Mouse (Mus musculus): ENCODE results near the gene Rhox8. TPM values are rescaled to one million over a fixed set of nuclear protein-coding genes. Genes with fewer than 3 reads are reported as not detected.
"Not testable (repeated sequence)": the region's sequence is repeated elsewhere in the genome, so short reads cannot be mapped to it uniquely, and the experiment has no call there.

Gene Rhox8
- not detected in 2 replicates for polyA plus RNA-seq (2015; fragmentation: Nextera tagmentation; extraction: Ambion mirVana)

- no peak for ATAC-seq
- Histone ChIP-seq H3K27me3 (replicated peaks; ENCODE audit: control insufficient read depth, insufficient read depth, low read length) (no peaks in the 10 kb centered on the region), H3K9ac (ENCODE audit: low read depth, low read length) (no peak within 1 kb of the TSS), H3K27ac (ENCODE audit: low read length) (no peak within 1 kb of the TSS), H3K4me2 (ENCODE audit: low read depth, low read length) (no peak within 1 kb of the TSS), H3K4me1 (ENCODE audit: control insufficient read depth, insufficient read depth, low read length) (no peaks in the 10 kb centered on the region), H3K36me3 (ENCODE audit: control insufficient read depth, insufficient read depth, low read length) (no peaks in the 10 kb centered on the region), H3K4me3 (ENCODE audit: low read length) (no peak within 1 kb of the TSS), H3K9me3 (ENCODE audit: control insufficient read depth, low read length) (no peaks in the 10 kb centered on the region)
- WGBS, result 71% methylated on average over 4 of the region's 4 CpGs
Observed at GRCm38 (mm10) chrX:37878844-37879243, at the start of gene Rhox8. Gene Rhox8 (minus strand): TSS chrX:37878944.

GRCm38 (mm10) chrX:37916311-37916710 lies 37.6 kb upstream of the Rhox8 start:
- WGBS, result 74% methylated on average over 4 of the region's 4 CpGs
- Histone ChIP-seq H3K4me1 (ENCODE audit: control insufficient read depth, insufficient read depth, low read length) (no peaks in the 10 kb centered on the region), H3K9ac (ENCODE audit: low read depth, low read length) (no peak overlapping the region), H3K27me3 (replicated peaks; ENCODE audit: control insufficient read depth, insufficient read depth, low read length) (no peaks in the 10 kb centered on the region), H3K4me3 (ENCODE audit: low read length) (no peak overlapping the region), H3K36me3 (ENCODE audit: control insufficient read depth, insufficient read depth, low read length) (no peaks in the 10 kb centered on the region), H3K4me2 (ENCODE audit: low read depth, low read length) (no peak overlapping the region), H3K9me3 (ENCODE audit: control insufficient read depth, low read length) (no peaks in the 10 kb centered on the region), H3K27ac (ENCODE audit: low read length) (no peak overlapping the region)
- no peak for ATAC-seq

GRCm38 (mm10) chrX:37908581-37908980 lies 29.8 kb upstream of the Rhox8 start:
- H3K4me3 ChIP-seq (ENCODE audit: low read length), result no peak overlapping the region

GRCm38 (mm10) chrX:37903727-37904126 lies 25.0 kb upstream of the Rhox8 start:
- Histone ChIP-seq H3K4me1 (ENCODE audit: control insufficient read depth, insufficient read depth, low read length) (no peaks in the 10 kb centered on the region), H3K27ac (ENCODE audit: low read length) (no peak overlapping the region), H3K9me3 (ENCODE audit: control insufficient read depth, low read length) (no peaks in the 10 kb centered on the region), H3K36me3 (ENCODE audit: control insufficient read depth, insufficient read depth, low read length) (no peaks in the 10 kb centered on the region), H3K4me2 (ENCODE audit: low read depth, low read length) (no peak overlapping the region), H3K27me3 (replicated peaks; ENCODE audit: control insufficient read depth, insufficient read depth, low read length) (no peaks in the 10 kb centered on the region), H3K4me3 (ENCODE audit: low read length) (no peak overlapping the region), H3K9ac (ENCODE audit: low read depth, low read length) (no peak overlapping the region)
- no peak for ATAC-seq
- WGBS, result 75% methylated on average over 5 of the region's 5 CpGs

More at GRCm38 (mm10) chrX:37908581-37908980, 29.8 kb upstream of the Rhox8 start:
- Histone ChIP-seq H3K27me3 (replicated peaks; ENCODE audit: control insufficient read depth, insufficient read depth, low read length) (no peaks in the 10 kb centered on the region), H3K9me3 (ENCODE audit: control insufficient read depth, low read length) (no peaks in the 10 kb centered on the region), H3K9ac (ENCODE audit: low read depth, low read length) (no peak overlapping the region), H3K27ac (ENCODE audit: low read length) (no peak overlapping the region), H3K36me3 (ENCODE audit: control insufficient read depth, insufficient read depth, low read length) (no peaks in the 10 kb centered on the region), H3K4me1 (ENCODE audit: control insufficient read depth, insufficient read depth, low read length) (no peaks in the 10 kb centered on the region), H3K4me2 (ENCODE audit: low read depth, low read length) (no peak overlapping the region)
- ATAC-seq, result no peak
- WGBS, result 47% methylated on average over 7 of the region's 7 CpGs

GRCm38 (mm10) chrX:37901670-37902069 lies 22.9 kb upstream of the Rhox8 start, which contains the start of gene Rhox9:
Gene Rhox9 (minus strand): TSS chrX:37901770.
- H3K36me3 ChIP-seq (ENCODE audit: control insufficient read depth, insufficient read depth, low read length); H3K4me1 ChIP-seq (ENCODE audit: control insufficient read depth, insufficient read depth, low read length); ATAC-seq; H3K9me3 ChIP-seq (ENCODE audit: control insufficient read depth, low read length); H3K4me2 ChIP-seq (ENCODE audit: low read depth, low read length); H3K4me3 ChIP-seq (ENCODE audit: low read length); H3K27ac ChIP-seq (ENCODE audit: low read length); H3K9ac ChIP-seq (ENCODE audit: low read depth, low read length); H3K27me3 ChIP-seq (replicated peaks; ENCODE audit: control insufficient read depth, insufficient read depth, low read length): not testable (repeated sequence)
- 92% methylated on average over 9 of the region's 18 CpGs for WGBS

- H3K36me3 ChIP-seq (ENCODE audit: control insufficient read depth, insufficient read depth, low read length); H3K9me3 ChIP-seq (ENCODE audit: control insufficient read depth, low read length); ATAC-seq; H3K4me2 ChIP-seq (ENCODE audit: low read depth, low read length); H3K4me1 ChIP-seq (ENCODE audit: control insufficient read depth, insufficient read depth, low read length); H3K27ac ChIP-seq (ENCODE audit: low read length); H3K4me3 ChIP-seq (ENCODE audit: low read length); H3K9ac ChIP-seq (ENCODE audit: low read depth, low read length); H3K27me3 ChIP-seq (replicated peaks; ENCODE audit: control insufficient read depth, insufficient read depth, low read length): not testable (repeated sequence)
- 80% methylated on average over 8 of the region's 9 CpGs for WGBS
Observed at GRCm38 (mm10) chrX:37897132-37897531, 18.4 kb upstream of the Rhox8 start, which contains the start of gene Rhox7b. Gene Rhox7b (minus strand): TSS chrX:37897232.

GRCm38 (mm10) chrX:37871641-37872040 lies 7.1 kb downstream of the Rhox8 start:
- H3K27me3 ChIP-seq (replicated peaks; ENCODE audit: control insufficient read depth, insufficient read depth, low read length), result no peaks in the 10 kb centered on the region
- H3K4me1 ChIP-seq (ENCODE audit: control insufficient read depth, insufficient read depth, low read length), result no peaks in the 10 kb centered on the region
- H3K9ac ChIP-seq (ENCODE audit: low read depth, low read length), result no peak overlapping the region
- no peak for ATAC-seq
- H3K9me3 ChIP-seq (ENCODE audit: control insufficient read depth, low read length), result no peaks in the 10 kb centered on the region
- H3K4me3 ChIP-seq (ENCODE audit: low read length), result no peak overlapping the region
- WGBS, result 94% methylated on average over 2 of the region's 2 CpGs
- H3K27ac ChIP-seq (ENCODE audit: low read length), result no peak overlapping the region
- no peaks in the 10 kb centered on the region for H3K36me3 ChIP-seq (ENCODE audit: control insufficient read depth, insufficient read depth, low read length)
- H3K4me2 ChIP-seq (ENCODE audit: low read depth, low read length), result no peak overlapping the region

DNA sequence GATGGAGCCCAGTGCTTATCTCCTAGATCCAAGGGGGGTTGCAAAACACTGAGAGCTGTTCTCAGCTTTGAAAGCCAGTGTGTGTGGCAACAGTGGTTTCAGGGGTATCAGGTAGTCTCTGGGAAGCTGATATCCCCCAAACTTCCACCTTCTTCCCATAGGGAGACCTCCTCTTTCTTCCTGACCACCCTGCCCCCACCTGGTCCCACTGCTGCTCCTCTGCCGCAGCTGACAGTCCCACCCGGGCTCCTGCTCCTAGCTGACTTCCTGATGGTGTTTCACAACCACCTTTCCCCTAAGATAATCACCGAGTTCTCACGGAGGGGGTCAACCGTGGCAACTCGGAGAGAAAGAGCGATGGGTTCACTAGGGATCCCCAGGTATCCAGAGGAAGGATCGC lies 47.4 kb downstream of the Rhox8 start, which contains the start of gene Rhox7a:
Gene Rhox7a (plus strand): TSS at position 301 of the 400 bp plus-strand sequence.
- H3K27ac ChIP-seq (ENCODE audit: low read length); H3K9ac ChIP-seq (ENCODE audit: low read depth, low read length); H3K9me3 ChIP-seq (ENCODE audit: control insufficient read depth, low read length); H3K4me2 ChIP-seq (ENCODE audit: low read depth, low read length); H3K4me1 ChIP-seq (ENCODE audit: control insufficient read depth, insufficient read depth, low read length); H3K27me3 ChIP-seq (replicated peaks; ENCODE audit: control insufficient read depth, insufficient read depth, low read length); H3K4me3 ChIP-seq (ENCODE audit: low read length); ATAC-seq; H3K36me3 ChIP-seq (ENCODE audit: control insufficient read depth, insufficient read depth, low read length): not testable (repeated sequence)
- 79% methylated on average over 8 of the region's 8 CpGs for WGBS

- H3K9me3 ChIP-seq (ENCODE audit: control insufficient read depth, low read length); ATAC-seq; H3K27me3 ChIP-seq (replicated peaks; ENCODE audit: control insufficient read depth, insufficient read depth, low read length); H3K9ac ChIP-seq (ENCODE audit: low read depth, low read length); H3K4me1 ChIP-seq (ENCODE audit: control insufficient read depth, insufficient read depth, low read length); H3K36me3 ChIP-seq (ENCODE audit: control insufficient read depth, insufficient read depth, low read length); H3K4me3 ChIP-seq (ENCODE audit: low read length); H3K27ac ChIP-seq (ENCODE audit: low read length); H3K4me2 ChIP-seq (ENCODE audit: low read depth, low read length): not testable (repeated sequence)
- WGBS, result 90% methylated on average over 4 of the region's 12 CpGs
Observed at GRCm38 (mm10) chrX:37826610-37827009, 52.1 kb downstream of the Rhox8 start, which contains the start of gene Rhox6. Gene Rhox6 (plus strand): TSS chrX:37826910.
